Mouse (Mus musculus): ENCODE results near the gene Col7a1. TPM values are rescaled to one million over a fixed set of nuclear protein-coding genes. Genes with fewer than 3 reads are reported as not detected.

Gene Col7a1
- polyA plus RNA-seq, 1 experiment from 2014 or later = 8.5 TPM

DNA sequence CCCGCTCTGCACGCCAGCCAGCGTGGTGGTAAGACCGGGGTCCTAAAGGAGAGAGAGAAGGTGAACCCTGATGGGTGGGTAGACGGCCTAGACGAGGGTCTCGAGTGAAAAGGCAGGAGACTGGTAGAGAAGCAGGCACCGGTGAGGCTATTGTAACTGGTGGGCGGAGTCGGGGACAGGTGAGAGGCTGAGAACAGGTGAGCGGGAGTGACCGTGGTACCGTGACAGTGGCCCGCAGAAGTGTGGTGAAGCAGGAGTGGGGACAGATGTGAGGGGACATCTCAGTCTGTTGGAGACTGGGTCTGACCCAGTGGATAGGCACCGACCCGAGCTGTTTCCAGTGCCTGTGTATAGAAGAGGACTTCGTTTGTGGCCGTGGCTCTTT lies 38.7 kb downstream of the Col7a1 start:
- H3K36me3 ChIP-seq (ENCODE audit: control insufficient read depth, insufficient read depth, low read length) = no peaks in the 10 kb centered on the region
- H3K27ac ChIP-seq (ENCODE audit: low read length) = no peak overlapping the region
- peak overlapping the region; percentile 75 for H3K9ac ChIP-seq (ENCODE audit: low read length)
- no peak for ATAC-seq (ENCODE audit: insufficient read depth, low FRiP score)
- H3K4me1 ChIP-seq (ENCODE audit: control insufficient read depth, insufficient read depth, low read length) = peaks cover 36% of the 10 kb centered on the region
- no peaks in the 10 kb centered on the region for H3K9me3 ChIP-seq (replicated peaks; ENCODE audit: control insufficient read depth, low read length)
- peak overlapping the region; percentile 64 for H3K4me3 ChIP-seq (replicated peaks; ENCODE audit: low read length)
- H3K27me3 ChIP-seq (ENCODE audit: control insufficient read depth, insufficient read depth, low read length) = no peaks in the 10 kb centered on the region
- WGBS = 9% methylated on average over 18 of the region's 18 CpGs
- H3K4me2 ChIP-seq (ENCODE audit: low read depth, low read length) = peak overlapping the region; percentile 96

DNA sequence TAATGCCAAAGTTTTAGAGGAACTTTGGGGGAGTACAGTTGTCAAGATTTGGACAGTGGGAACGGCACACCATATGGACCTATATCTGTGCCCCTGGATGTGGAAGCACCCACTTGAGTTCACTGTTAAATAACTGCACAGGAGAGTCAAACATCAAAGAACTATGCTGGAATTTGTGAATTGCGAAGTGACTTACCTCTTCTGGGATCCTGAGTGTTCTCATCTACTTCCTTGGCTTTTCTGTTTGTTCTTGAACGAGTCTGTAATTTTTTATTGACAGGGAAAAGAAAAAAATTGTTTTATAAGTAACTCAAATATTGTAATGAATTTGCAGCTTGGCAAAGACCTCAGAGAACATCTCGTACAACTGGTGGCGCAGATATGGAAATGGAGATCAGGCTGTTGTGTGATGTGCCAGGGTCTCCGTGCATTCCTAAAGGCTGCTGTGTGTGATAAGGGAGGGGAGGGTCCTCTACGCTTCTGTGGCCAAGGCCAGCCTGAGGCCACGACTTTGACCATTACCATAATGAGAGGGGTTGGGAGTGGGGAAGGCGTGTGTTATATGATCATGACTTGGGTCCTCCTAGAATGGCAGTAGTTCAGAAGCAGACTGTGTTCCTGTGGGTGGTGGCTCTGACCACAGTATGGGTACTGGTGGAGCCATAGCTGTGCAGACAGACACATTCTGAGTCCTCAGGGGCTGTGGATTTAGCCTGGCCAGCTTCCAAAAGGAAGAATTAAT lies 39.4 kb downstream of the Col7a1 start:
- H3K9me3 ChIP-seq (replicated peaks; ENCODE audit: control insufficient read depth, low read length) = no peaks in the 10 kb centered on the region
- no peaks in the 10 kb centered on the region for H3K36me3 ChIP-seq (ENCODE audit: control insufficient read depth, insufficient read depth, low read length)
- peaks cover 32% of the 10 kb centered on the region for H3K4me1 ChIP-seq (ENCODE audit: control insufficient read depth, insufficient read depth, low read length)
- H3K27ac ChIP-seq (ENCODE audit: low read length) = no peak overlapping the region
- peak overlapping the region; percentile 96 for H3K4me2 ChIP-seq (ENCODE audit: low read depth, low read length)
- H3K27me3 ChIP-seq (ENCODE audit: control insufficient read depth, insufficient read depth, low read length) = no peaks in the 10 kb centered on the region
- H3K9ac ChIP-seq (ENCODE audit: low read length) = no peak overlapping the region
- H3K4me3 ChIP-seq (replicated peaks; ENCODE audit: low read length) = peak overlapping the region; percentile 64
- no peak for ATAC-seq (ENCODE audit: insufficient read depth, low FRiP score)
- WGBS = 72% methylated on average over 9 of the region's 9 CpGs

DNA sequence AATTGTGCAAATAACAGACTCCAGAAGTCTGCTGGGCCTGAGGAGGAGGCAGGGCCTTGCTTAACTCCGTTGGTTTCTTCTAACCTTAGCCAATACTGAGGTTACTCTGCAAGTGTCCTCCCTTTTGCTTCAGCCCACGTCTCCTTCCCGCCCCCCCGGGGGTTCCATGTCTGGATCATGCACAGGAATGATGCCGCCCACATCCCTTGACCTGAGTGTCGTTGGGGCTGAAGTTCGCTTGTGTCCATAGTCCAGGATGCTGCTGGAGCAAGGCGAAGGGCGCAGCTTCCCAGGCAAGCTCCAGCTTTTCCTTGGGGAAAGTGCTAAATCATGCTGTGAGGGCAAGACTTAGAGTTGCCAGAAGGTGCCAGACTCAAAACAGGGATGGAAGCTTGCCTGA lies 43.0 kb downstream of the Col7a1 start:
- H3K27me3 ChIP-seq (ENCODE audit: control insufficient read depth, insufficient read depth, low read length) = no peaks in the 10 kb centered on the region
- 0 out of 2 replicates have a peak overlapping the region, but pooled peaks have one; percentile 10 for H3K27ac ChIP-seq (ENCODE audit: low read length)
- H3K4me1 ChIP-seq (ENCODE audit: control insufficient read depth, insufficient read depth, low read length) = peaks cover 12% of the 10 kb centered on the region
- H3K9ac ChIP-seq (ENCODE audit: low read length) = no peak overlapping the region
- no peak overlapping the region for H3K4me3 ChIP-seq (replicated peaks; ENCODE audit: low read length)
- no peaks in the 10 kb centered on the region for H3K36me3 ChIP-seq (ENCODE audit: control insufficient read depth, insufficient read depth, low read length)
- H3K9me3 ChIP-seq (replicated peaks; ENCODE audit: control insufficient read depth, low read length) = no peaks in the 10 kb centered on the region
- ATAC-seq (ENCODE audit: insufficient read depth, low FRiP score) = no peak
- 67% methylated on average over 9 of the region's 9 CpGs for WGBS
- no peak overlapping the region for H3K4me2 ChIP-seq (ENCODE audit: low read depth, low read length)

DNA sequence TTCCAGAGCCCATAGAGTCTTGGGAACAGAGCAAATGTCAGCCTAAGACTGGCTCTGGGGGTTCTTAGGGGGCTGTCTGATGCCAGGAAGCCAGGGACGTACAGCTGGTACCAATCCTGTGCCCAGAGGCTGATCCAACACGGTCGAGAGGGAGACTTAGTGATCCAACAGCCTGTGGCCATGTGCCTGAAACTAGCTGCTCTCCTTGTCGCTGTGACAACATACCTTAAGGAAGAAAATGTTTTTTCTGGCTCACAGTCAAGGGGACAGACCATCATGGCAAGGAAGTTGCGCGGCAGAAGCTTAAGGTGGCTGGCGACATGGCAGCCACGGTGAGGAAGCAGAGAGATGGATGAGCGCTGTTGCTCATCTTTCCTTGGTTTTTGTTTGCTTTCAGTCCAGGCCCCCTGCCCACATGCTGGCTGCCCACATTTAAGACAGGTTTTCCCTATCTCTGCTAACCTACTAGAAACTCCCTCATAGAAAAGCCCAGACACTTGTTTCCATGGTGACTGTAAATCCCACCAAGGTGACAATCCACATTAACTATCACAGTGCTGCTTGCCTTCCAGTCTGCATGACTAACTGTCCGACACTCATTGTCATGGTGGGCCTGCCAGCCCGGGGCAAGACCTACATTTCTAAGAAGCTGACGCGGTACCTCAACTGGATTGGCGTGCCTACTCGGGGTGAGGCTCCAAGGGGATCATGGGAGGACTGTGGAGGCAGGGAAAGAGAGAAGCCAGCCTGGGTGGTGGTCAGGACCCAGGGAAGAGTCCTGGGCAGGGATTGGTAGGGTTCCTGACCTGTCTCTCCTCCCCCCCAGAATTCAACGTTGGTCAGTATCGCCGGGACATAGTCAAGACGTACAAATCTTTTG lies 45.1 kb downstream of the Col7a1 start:
- Histone ChIP-seq H3K27me3 (ENCODE audit: control insufficient read depth, insufficient read depth, low read length) (no peaks in the 10 kb centered on the region), H3K9me3 (replicated peaks; ENCODE audit: control insufficient read depth, low read length) (no peaks in the 10 kb centered on the region), H3K27ac (ENCODE audit: low read length) (no peak overlapping the region), H3K9ac (ENCODE audit: low read length) (no peak overlapping the region), H3K36me3 (ENCODE audit: control insufficient read depth, insufficient read depth, low read length) (no peaks in the 10 kb centered on the region), H3K4me3 (replicated peaks; ENCODE audit: low read length) (no peak overlapping the region), H3K4me2 (ENCODE audit: low read depth, low read length) (no peak overlapping the region), H3K4me1 (ENCODE audit: control insufficient read depth, insufficient read depth, low read length) (0 out of 2 replicates have a peak, but pooled peaks cover 5% of the 10 kb centered on the region)
- WGBS = 81% methylated on average over 19 of the region's 19 CpGs
- no peak for ATAC-seq (ENCODE audit: insufficient read depth, low FRiP score)

DNA sequence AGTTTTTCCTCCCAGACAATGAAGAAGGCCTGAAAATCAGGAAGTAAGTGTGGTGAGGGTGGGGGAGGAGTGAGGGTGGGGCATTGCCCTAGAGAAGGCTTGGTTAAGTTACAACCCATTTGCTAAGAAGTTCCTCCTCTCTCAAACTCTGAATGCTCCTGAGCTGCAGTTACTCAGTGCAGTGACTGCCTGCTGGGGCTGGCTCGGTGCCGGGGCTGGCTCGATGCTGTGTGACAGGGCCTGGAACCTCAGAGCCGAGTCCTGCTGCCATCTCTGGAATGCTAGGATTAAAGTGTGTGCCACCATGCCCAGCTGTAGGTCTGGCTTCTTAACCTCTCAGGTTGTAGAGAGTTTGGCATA lies 45.8 kb downstream of the Col7a1 start:
- no peak overlapping the region for H3K4me2 ChIP-seq (ENCODE audit: low read depth, low read length)
- 0 out of 2 replicates have a peak overlapping the region, but pooled peaks have one; percentile 34 for H3K27ac ChIP-seq (ENCODE audit: low read length)
- 69% methylated on average over 4 of the region's 4 CpGs for WGBS
- no peaks in the 10 kb centered on the region for H3K36me3 ChIP-seq (ENCODE audit: control insufficient read depth, insufficient read depth, low read length)
- 0 out of 2 replicates have a peak, but pooled peaks cover 5% of the 10 kb centered on the region for H3K4me1 ChIP-seq (ENCODE audit: control insufficient read depth, insufficient read depth, low read length)
- no peaks in the 10 kb centered on the region for H3K27me3 ChIP-seq (ENCODE audit: control insufficient read depth, insufficient read depth, low read length)
- H3K4me3 ChIP-seq (replicated peaks; ENCODE audit: low read length) = no peak overlapping the region
- no peaks in the 10 kb centered on the region for H3K9me3 ChIP-seq (replicated peaks; ENCODE audit: control insufficient read depth, low read length)
- ATAC-seq (ENCODE audit: insufficient read depth, low FRiP score) = no peak
- H3K9ac ChIP-seq (ENCODE audit: low read length) = no peak overlapping the region

DNA sequence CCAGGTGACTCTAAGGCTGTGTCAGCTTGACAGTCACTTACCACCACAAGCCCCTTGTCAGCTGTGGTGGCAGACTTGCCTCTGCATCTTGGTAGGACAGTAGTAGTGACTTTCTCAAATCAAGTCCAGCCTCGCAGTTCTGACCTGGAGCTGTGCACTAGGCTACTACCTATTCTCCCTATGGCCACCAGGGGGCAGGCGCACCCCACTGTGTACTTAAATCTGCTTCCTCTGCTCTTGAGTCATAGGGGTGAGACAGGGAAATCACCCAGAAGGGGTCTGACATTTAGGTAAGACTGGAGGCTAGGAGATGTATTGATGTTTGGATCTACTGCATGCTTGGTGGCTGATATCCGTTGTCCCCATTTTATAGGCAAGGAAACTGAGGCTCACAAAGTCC lies 47.3 kb downstream of the Col7a1 start:
- 9% methylated on average over 3 of the region's 3 CpGs for WGBS
- no peak overlapping the region for H3K9ac ChIP-seq (ENCODE audit: low read length)
- no peak overlapping the region for H3K27ac ChIP-seq (ENCODE audit: low read length)
- no peak overlapping the region for H3K4me3 ChIP-seq (replicated peaks; ENCODE audit: low read length)
- H3K4me1 ChIP-seq (ENCODE audit: control insufficient read depth, insufficient read depth, low read length) = 0 out of 2 replicates have a peak, but pooled peaks cover under 1% of the 10 kb centered on the region
- no peaks in the 10 kb centered on the region for H3K36me3 ChIP-seq (ENCODE audit: control insufficient read depth, insufficient read depth, low read length)
- no peaks in the 10 kb centered on the region for H3K27me3 ChIP-seq (ENCODE audit: control insufficient read depth, insufficient read depth, low read length)
- H3K9me3 ChIP-seq (replicated peaks; ENCODE audit: control insufficient read depth, low read length) = no peaks in the 10 kb centered on the region
- ATAC-seq (ENCODE audit: insufficient read depth, low FRiP score) = no peak; the same call in 1 of the 2 replicates
- no peak overlapping the region for H3K4me2 ChIP-seq (ENCODE audit: low read depth, low read length)

DNA sequence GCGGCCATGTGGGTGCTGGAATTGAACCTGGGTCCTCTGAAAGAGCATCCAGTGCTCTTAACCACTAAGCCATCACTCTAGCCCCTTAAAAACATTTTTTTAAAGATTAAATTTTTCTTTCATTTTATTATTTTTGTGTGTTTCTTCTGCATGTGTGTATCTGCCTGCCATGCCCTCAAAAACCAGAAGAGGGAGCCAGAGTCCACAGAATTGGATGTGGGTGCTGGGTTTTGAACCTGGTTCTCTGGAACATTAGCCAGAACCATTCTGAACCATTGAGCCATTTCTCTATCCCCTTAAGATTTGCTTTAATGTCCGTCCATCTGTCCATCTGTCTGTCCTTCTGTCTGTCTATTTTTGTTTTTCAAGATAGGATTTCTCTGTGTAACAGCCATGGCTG lies 49.8 kb downstream of the Col7a1 start:
- no peaks in the 10 kb centered on the region for H3K27me3 ChIP-seq (ENCODE audit: control insufficient read depth, insufficient read depth, low read length)
- no peaks in the 10 kb centered on the region for H3K36me3 ChIP-seq (ENCODE audit: control insufficient read depth, insufficient read depth, low read length)
- H3K9ac ChIP-seq (ENCODE audit: low read length) = no peak overlapping the region
- H3K4me3 ChIP-seq (replicated peaks; ENCODE audit: low read length) = no peak overlapping the region
- no peaks in the 10 kb centered on the region for H3K4me1 ChIP-seq (ENCODE audit: control insufficient read depth, insufficient read depth, low read length)
- H3K9me3 ChIP-seq (replicated peaks; ENCODE audit: control insufficient read depth, low read length) = no peaks in the 10 kb centered on the region
- ATAC-seq (ENCODE audit: insufficient read depth, low FRiP score) = no peak
- WGBS = 54% methylated on average over 2 of the region's 2 CpGs
- no peak overlapping the region for H3K27ac ChIP-seq (ENCODE audit: low read length)
- no peak overlapping the region for H3K4me2 ChIP-seq (ENCODE audit: low read depth, low read length)

DNA sequence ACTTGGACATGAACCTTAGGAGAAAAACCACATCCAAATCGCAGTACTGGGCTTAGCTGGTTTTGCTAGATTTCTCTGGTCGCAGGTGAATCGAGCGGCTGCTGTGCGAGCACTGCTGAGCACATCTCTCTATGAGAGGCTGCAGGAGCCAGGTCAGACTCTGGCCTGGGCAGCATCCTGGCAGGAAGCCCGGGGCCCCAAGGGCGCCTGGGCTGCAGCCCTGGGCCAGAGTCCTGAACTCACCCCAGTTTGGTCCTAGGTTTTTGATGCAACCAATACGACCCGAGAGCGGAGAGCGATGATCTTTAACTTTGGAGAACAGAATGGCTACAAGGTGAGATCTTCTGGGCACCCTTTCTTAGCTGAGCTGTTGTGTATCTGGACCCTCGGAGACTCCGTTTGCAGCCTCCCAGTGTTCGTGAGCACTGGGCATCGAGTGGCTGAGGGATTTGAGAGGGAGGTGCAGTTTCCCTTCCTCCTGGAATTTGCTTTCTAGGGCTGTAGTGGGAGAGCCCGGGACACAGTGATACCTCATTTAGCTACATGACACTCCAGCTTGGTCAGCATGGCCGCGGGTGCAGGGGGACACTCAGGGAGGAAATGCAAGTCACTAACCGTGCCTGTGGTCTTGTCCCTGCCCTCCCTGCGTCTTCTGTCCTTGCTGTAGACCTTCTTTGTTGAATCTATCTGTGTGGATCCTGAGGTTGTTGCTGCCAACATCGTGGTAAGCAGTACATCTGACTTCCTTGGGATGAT lies 53.8 kb downstream of the Col7a1 start:
- peaks cover 6% of the 10 kb centered on the region; the same call in 1 of the 2 replicates for H3K4me1 ChIP-seq (ENCODE audit: control insufficient read depth, insufficient read depth, low read length)
- no peak for ATAC-seq (ENCODE audit: insufficient read depth, low FRiP score)
- WGBS = 76% methylated on average over 21 of the region's 21 CpGs
- no peak overlapping the region for H3K4me3 ChIP-seq (replicated peaks; ENCODE audit: low read length)
- H3K9ac ChIP-seq (ENCODE audit: low read length) = no peak overlapping the region
- no peak overlapping the region for H3K4me2 ChIP-seq (ENCODE audit: low read depth, low read length)
- no peaks in the 10 kb centered on the region for H3K36me3 ChIP-seq (ENCODE audit: control insufficient read depth, insufficient read depth, low read length)
- no peaks in the 10 kb centered on the region for H3K27me3 ChIP-seq (ENCODE audit: control insufficient read depth, insufficient read depth, low read length)
- no peaks in the 10 kb centered on the region for H3K9me3 ChIP-seq (replicated peaks; ENCODE audit: control insufficient read depth, low read length)
- H3K27ac ChIP-seq (ENCODE audit: low read length) = no peak overlapping the region
